Mouse (Mus musculus) 3134 (cell line): ENCODE data around the gene Pole2.
A peak's percentile ranks its signal among the peaks of the same experiment; 100 is the strongest.

ENCODE experiments used
- DNase-seq: peaks from one replicate; pipeline ENCODE4 v3.0.0-alpha.2; 2011; ENCODE audit warnings: low spot score; ENCODE audit not compliant: insufficient read length; ENCODE audit errors: extremely low read depth

Gene Pole2

GRCm38 (mm10) chr12:69227776-69228466, at the start of gene Pole2:
Pole2 (minus strand) TSS chr12:69228195.
- DNase-seq, result peak; percentile 92

- DNase-seq, result no peak
Observed at GRCm38 (mm10) chr12:69268956-69269355, 41.0 kb upstream of the Pole2 start.

DNA sequence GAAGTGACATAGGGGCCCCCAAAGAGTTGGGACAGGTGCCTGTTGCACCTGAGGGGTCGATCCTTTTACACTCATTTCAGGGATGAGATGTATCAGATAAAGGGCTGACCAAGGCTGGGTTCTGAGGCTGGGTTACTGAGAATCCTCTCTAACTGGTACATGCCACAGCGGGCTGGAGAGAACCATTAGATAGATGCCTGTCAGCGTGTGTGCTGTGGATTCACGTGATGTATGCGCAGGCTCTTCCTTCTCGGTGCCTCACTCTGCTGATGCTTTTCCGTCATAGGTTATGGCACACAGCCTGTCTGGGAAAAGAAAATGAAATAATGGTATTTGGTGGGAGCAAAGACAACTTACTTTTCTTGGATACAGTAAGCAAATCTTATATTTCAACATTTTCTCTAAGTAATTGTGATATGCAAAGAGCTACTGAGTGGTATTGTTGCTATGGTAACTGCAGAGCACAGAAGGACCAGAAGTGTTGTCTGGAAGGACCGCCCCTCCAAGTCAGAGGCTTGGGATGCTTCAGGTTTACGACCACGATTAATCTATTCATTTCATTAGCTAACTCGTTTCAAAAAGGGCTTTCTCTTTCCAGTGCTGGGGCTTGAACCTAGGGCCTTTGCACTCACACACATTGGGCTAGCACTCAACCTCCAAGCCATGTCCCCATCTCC, 40.1 kb upstream of the Pole2 start:
- DNase-seq, result no peak

- DNase-seq, result no peak
Observed at GRCm38 (mm10) chr12:69265031-69265430, 37.0 kb upstream of the Pole2 start.

DNA sequence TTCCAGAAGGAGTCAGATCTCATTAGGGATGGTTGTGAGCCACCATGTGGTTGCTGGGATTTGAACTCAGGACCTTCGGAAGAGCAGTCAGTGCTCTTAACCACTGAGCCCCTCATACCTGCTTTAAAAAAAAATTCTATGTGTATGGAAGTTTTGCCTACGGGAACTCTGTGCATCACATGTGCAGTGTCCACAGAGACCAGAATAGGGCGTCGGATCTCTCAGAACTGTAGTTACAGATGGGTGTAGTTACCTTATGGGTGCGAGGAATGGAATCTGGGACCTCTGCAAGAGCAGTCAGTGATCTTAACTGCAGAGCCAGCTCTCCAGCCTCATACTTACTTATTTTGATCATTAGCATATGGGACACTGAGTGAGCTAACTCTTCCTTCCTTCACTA, 34.3 kb upstream of the Pole2 start:
- DNase-seq, result no peak

DNA sequence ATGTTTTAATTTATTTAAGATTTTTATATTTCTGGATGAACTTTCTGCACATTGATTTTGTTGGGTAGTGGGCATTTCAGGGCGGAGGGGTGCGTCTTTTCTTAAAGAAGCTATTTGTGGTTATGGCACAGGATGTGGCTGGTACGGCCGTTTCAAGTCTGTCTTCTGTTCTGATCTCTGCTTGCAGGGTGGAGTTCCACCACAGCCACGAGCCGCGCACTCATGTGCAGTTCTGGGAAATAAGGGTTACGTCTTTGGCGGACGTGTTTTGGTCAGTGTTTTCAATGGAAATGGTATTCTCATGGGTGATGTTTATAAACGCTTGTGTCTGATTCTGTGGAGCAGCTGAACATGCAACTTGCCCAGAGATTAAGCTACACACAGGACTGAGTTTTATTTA, 29.8 kb upstream of the Pole2 start:
- DNase-seq, result no peak

GRCm38 (mm10) chr12:69253806-69254205, 25.8 kb upstream of the Pole2 start:
- DNase-seq, result peak; percentile 20

DNA sequence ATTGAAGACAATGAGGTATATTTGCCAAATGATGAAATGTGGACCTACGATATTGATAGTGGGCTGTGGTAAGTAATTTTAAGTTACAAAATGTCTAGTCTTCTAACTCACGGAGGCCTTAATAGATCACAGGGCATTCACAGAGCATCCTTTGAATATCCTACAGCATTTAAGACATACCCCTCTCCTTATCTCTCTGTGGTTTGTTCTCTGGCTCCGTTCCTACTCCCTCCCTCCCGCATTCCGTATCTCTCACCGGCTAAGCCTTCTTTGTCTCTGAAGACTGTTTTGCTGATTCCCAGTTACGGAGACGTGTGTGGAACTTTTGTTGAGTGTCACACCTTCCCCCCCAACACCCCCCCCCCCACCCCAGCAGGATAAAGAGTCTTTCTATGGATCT, 22.8 kb upstream of the Pole2 start:
- no peak for DNase-seq

DNA sequence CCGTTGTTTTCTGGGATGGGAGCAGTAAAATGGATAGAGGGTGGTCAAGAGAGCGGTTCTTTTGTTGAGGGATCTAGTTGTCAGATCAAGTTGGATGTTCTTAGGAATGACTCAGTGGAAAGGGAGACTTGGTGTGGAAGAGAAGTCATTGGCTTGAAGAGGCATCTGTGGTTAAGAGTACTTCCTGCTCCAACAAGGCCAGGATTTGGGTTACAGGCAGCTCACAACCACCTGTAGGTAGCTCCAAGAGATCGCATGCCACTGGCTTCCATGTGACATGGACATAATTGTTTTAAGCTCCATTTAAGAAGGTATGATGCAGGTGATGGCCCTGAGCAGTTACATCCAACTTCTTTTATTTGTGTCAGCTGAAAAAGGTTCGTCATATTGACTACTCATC, 21.8 kb upstream of the Pole2 start:
- no peak for DNase-seq

GRCm38 (mm10) chr12:69241771-69242431, 13.9 kb upstream of the Pole2 start:
- DNase-seq, result peak; percentile 80

GRCm38 (mm10) chr12:69241405-69241770, 13.4 kb upstream of the Pole2 start:
- DNase-seq, result no peak

DNA sequence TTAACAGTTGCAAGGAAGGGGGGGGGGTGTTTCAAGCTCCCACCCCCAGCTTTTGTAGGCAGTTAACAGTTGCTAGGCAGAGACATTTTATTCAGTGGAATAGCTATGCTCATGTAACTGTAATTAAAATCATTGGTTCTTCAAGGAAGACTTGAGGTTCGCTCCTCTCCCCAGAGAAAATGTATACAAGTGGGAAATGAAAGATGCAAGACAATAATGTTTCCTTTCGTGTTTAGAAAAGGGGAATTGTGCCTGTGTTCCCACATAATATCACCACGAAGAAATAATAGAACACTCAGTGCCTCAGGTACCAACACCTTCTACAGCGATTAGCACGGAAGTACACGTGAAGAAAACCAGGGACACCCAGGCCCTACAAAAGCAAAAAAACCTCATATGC, 12.9 kb upstream of the Pole2 start, which contains the start of gene Klhdc1:
TSS of gene Klhdc1 (plus strand) at position 301 of the 400 bp plus-strand sequence.
- no peak for DNase-seq

DNA sequence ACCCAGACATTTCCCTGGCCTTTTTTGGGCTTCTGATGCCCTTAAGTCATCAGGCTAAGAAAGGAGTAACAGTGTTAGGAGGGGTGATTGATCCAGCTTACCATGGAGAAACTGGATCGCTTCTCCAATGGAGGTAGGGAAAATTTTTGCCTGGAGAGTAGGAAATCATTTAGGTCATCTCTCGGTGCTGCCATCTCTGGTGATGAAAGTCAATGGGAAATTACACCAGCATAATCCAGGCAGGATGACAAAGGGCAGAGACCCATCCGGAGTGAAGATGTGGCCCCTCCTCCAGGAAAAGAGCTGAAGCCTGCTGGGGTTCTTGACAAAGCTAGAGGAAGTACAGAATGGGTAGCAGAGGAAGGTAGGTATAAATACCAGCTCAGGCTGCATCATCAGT, 10.3 kb upstream of the Pole2 start:
- DNase-seq, result no peak

DNA sequence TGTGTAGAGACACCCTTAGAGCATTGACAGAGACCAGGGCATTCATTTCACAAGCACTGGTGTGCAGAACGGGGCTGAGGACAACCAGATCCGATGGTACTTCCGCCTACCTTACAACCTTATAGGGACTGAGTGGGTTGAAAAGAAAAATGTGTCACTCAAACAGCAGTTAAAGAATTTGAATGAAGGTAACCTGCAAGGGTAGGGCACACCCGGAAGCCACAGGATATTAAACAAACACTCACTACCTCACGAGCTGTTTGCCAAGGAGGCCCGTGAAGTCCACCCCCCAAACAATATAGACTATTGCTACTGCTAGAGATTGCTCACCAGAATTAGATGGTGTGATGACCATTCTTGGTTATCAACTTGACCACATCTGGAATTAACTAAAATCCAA, 7.8 kb upstream of the Pole2 start:
- DNase-seq, result no peak

- DNase-seq, result no peak
Observed at GRCm38 (mm10) chr12:69229251-69229650, 1.3 kb upstream of the Pole2 start.

GRCm38 (mm10) chr12:69220613-69221277, 7.2 kb downstream of the Pole2 start:
- DNase-seq, result no peak

- no peak for DNase-seq
Observed at GRCm38 (mm10) chr12:69216587-69216986, 11.4 kb downstream of the Pole2 start.

GRCm38 (mm10) chr12:69215000-69215785, 12.8 kb downstream of the Pole2 start:
- DNase-seq, result peak; percentile 31

DNA sequence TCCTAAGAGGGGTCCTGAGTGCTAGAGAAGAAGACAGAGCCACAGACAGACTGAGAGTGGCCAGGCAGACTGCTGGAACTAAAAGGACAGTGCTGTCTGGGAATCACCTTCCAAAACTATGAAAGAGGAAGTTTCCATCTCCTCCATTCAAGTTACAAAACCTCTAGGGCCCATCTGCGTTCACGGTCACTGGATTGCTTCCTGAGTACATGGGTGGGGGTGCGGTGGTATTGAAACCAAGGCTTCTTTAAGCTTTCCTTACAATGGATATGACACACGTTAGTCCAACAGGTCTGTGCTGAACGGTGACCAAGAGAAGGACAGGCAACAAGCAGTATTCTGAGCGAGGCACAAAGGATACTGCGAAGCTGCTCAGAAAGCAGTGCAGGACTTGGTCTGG, 13.6 kb downstream of the Pole2 start:
- no peak for DNase-seq

DNA sequence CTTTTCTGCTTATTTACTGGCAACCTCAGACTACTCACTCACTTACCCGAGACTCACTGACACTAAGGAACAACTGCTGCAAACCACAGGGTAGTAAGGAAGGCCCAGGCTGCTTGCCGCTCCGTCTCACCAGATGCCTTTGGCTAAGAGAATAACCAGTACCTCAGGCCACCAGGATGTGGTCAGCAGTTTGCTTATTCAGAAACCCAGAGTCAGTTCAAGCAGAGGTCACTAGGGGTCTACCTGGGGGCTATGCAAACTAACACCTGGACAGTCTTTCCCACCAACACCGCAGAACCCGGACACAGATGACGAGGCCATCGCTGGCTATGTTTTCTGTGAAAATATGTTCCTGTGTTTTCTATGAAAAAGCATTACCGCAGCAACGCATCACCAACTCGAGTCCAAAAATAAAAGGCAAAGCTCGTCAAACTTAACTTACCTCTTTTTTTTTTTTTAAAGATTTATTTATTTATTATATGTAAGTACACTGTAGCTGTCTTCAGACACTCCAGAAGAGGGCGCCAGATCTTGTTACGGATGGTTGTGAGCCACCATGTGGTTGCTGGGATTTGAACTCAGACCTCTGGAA, 14.7 kb downstream of the Pole2 start:
- no peak for DNase-seq
